Mouse (Mus musculus) testis, adult 2 months (tissue): ENCODE results near the gene Pllp. TPM values are rescaled to one million over a fixed set of nuclear protein-coding genes. Genes with fewer than 3 reads are reported as not detected.

Experiments used
- H3K27ac ChIP-seq: fragments of 200-500 bp; 2 replicates; pipeline ENCODE4 v1.5.1; 2012; ENCODE audit warnings: low read depth, low read length; ENCODE audit not compliant: control insufficient read depth, insufficient read depth
- H3K27me3 ChIP-seq: fragments of 200-500 bp; 2 replicates; pipeline ENCODE4 v1.6.1; 2012; ENCODE audit warnings: mild to moderate bottlenecking, low read length, moderate library complexity; ENCODE audit not compliant: control insufficient read depth, insufficient read depth
- H3K36me3 ChIP-seq: fragments of 200-500 bp; 2 replicates; pipeline ENCODE4 v1.6.1; 2012; ENCODE audit warnings: mild to moderate bottlenecking, low read length; ENCODE audit not compliant: control insufficient read depth, insufficient read depth
- H3K4me1 ChIP-seq: fragments of 200-500 bp; 2 replicates; pipeline ENCODE4 v1.6.1; 2012; ENCODE audit warnings: low read length; ENCODE audit not compliant: control insufficient read depth, insufficient read depth
- H3K4me3 ChIP-seq: fragments of 200-500 bp; 2 replicates; pipeline ENCODE4 v1.5.1; 2012; ENCODE audit warnings: low read depth, mild to moderate bottlenecking, low read length, moderate library complexity, mixed read lengths; ENCODE audit not compliant: control insufficient read depth
- CTCF ChIP-seq: fragments of 200-500 bp; IDR thresholded peaks from 2 replicates; pipeline ENCODE4 v1.5.1; 2012; ENCODE audit warnings: low read depth, mild to moderate bottlenecking, inconsistent platforms, low read length, moderate library complexity; ENCODE audit not compliant: control insufficient read depth, insufficient read depth, insufficient replicate concordance
- POLR2A ChIP-seq: fragments of 200-500 bp; IDR thresholded peaks from 2 replicates; pipeline ENCODE4 v1.6.1; 2012; ENCODE audit warnings: low read depth, mild to moderate bottlenecking, inconsistent platforms, low read length, moderate library complexity; ENCODE audit not compliant: control insufficient read depth
- polyA plus RNA-seq: library from polyadenylated mRNA; depleted of rRNA; stranded (reverse); fragments of >200 nt; gene quantifications from 2 replicates; pipeline ENCODE4 v1.2.3, GENCODE M21; 2012; rRNA removed

Gene Pllp
- 0.65 and 2.8 TPM in 2 replicates for polyA plus RNA-seq

DNA sequence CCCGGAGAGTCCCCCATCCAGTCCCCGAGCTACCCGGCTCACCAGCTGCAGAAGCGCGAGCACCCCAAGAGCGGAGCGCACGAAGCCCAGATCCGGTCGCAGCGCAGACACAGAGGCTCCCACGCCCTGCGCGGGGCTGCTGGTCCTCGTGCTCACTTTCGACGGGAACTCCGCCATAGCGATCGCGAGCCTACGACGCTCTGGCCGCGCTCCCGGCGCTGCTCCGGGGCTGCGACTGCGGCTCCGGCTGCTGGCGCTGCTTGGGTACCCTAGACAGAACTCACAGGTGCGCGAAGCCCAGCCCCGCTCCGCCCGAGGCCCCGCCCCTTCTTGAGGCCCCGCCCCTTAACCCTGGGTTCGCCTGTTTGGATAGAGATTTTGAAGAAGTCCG is at the start of gene Pllp:
Pllp (minus strand) TSS at position 285 of the 391 bp plus-strand sequence.
- TF ChIP-seq POLR2A (no peak), CTCF (no peak)

DNA sequence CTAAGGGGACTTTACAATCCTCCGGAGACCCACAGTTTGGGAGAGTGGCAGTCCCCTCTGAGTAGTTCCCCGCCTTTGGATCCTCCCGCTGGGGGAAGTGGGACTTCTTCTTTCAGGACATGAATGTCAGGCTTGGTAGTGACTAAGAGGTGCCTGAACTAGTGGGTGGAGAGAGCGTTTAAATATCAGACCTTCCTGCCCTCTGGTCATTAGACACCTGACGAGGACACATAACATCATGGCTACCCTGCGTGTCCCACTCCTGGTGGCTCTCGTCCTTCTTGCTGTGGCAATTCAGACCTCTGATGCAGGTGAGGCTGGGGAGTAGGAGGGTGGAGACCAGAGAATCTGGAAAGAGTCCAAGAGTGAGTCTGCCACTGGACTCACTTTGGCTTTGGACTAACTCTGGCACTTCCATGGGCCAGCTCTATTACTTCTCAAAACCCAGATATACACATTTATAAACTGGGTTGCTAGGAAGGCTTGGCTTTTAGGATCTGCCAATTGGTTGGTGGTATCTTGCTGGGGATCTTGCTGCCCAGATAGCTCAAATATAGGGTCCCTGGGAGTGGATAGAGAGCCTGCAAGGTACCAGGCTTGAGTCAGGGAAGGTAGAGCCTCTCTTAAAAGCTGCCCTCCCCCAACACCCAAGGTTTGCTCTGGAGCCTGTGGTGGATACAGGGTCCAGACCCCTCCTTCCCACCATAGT is 49.6 kb upstream of the Pllp start, which contains the start of gene Ccl22:
Ccl22 (plus strand) TSS at position 115 of the 709 bp plus-strand sequence.
- peak within 1 kb of the TSS; percentile 42 for H3K4me3 ChIP-seq
- H3K27me3 ChIP-seq = no peaks in the 10 kb centered on the region
- no peak within 1 kb of the TSS for H3K27ac ChIP-seq
- no peaks in the 10 kb centered on the region for H3K36me3 ChIP-seq
- peaks cover 2% of the 10 kb centered on the region; the same call in 1 of the 2 replicates for H3K4me1 ChIP-seq
- TF ChIP-seq CTCF = no peak
- no peak for TF ChIP-seq POLR2A

More for the DNA sequence above, at the start of gene Pllp:
- no peak within 1 kb of the TSS for H3K27ac ChIP-seq
- no peaks in the 10 kb centered on the region for H3K36me3 ChIP-seq
- peaks cover 6% of the 10 kb centered on the region for H3K4me1 ChIP-seq
- peak within 1 kb of the TSS; percentile 58 for H3K4me3 ChIP-seq
- no peaks in the 10 kb centered on the region for H3K27me3 ChIP-seq

DNA sequence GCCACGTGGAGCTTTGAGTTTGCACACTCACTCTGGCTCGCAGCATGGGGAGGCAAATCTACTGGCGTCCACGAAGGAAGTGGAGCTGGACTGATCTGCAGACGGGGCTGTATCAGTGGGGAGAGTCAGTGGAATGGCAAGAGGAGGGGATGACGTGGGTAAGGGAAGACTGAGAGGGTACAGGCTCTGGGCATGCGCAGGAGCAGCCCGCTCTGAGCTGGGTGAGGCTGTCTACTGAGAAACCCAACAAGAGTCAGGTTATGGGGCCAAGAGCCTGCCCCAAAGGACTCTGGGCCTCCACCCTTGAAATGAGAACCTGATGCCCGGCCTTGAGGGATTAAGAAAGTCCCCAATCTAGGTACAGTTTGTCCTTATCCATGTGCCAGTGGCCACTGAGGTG is 48.9 kb upstream of the Pllp start:
- Histone ChIP-seq H3K27me3 (no peaks in the 10 kb centered on the region), H3K36me3 (no peaks in the 10 kb centered on the region), H3K4me3 (peak overlapping the region; percentile 42), H3K27ac (no peak overlapping the region), H3K4me1 (peaks cover 2% of the 10 kb centered on the region; the same call in 1 of the 2 replicates)
- TF ChIP-seq CTCF = no peak
- TF ChIP-seq POLR2A = no peak

DNA sequence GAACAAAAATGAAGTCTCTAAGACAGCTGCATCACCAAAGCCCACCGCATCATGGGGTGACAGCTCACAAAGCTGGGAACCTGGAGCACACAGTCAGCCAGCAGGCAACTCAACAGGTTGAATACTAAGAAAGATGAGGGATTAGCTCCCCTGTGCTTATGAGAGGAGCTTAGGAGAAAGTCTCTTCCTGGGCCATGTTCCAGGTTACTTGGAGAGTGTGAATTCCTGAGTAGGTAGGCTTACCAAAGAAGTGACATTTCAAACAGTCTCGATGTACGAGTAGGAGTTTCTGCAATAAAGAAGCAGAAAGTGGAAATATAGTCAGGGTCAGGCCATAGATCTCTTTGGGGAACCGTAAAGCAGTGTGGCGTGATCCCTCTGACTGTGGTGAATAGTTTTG is 48.4 kb upstream of the Pllp start:
- no peak for TF ChIP-seq CTCF
- TF ChIP-seq POLR2A = no peak
- Histone ChIP-seq H3K4me3 (no peak overlapping the region), H3K27me3 (no peaks in the 10 kb centered on the region), H3K4me1 (peaks cover 2% of the 10 kb centered on the region; the same call in 1 of the 2 replicates), H3K36me3 (no peaks in the 10 kb centered on the region), H3K27ac (no peak overlapping the region)

DNA sequence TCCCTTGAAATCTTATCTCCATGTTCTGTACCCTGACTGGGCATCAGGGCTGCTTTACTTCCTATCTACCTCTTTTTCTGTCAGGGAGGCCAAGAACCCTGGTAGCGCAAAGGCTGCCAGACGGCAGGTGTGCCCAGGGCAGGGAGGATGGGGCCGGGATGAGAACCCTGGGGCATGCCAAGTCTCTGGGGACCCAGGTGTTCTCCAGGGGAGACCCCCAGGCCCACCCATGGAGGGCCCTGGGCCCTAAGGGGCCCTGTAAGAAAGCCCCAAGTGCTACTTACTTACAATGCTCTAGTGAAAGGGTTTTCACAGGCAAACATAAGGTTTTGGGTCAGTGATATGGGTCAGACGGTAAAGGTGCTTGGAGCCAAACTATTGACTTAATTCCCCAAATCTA is 45.6 kb upstream of the Pllp start:
- H3K4me1 ChIP-seq = peaks cover 2% of the 10 kb centered on the region; the same call in 1 of the 2 replicates
- no peaks in the 10 kb centered on the region for H3K36me3 ChIP-seq
- no peaks in the 10 kb centered on the region for H3K27me3 ChIP-seq
- H3K27ac ChIP-seq = no peak overlapping the region
- no peak for TF ChIP-seq POLR2A
- no peak for TF ChIP-seq CTCF
- H3K4me3 ChIP-seq = no peak overlapping the region

DNA sequence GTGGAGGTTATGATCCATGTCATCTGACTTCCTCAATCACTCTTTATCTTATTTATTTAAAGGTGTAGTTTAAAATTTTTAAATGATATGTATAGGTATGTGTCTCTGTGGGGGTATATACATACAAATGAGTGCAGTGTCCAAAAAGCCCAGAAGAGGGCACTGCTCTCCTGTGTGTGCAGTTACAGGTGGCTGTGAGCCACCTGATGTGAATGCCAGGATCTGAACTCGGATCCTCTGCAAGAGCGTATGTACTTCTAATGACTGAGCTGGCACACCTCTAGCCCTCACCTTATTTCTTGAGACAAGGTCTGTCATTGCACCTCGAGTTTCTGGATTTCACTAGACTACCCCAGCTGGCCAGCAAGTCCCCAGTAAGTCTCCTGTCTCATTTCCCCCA is 44.5 kb upstream of the Pllp start:
- TF ChIP-seq POLR2A (no peak), CTCF (peak; percentile 31; the same call in 1 of the 2 replicates)
- Histone ChIP-seq H3K36me3 (no peaks in the 10 kb centered on the region), H3K27me3 (no peaks in the 10 kb centered on the region), H3K4me1 (peaks cover 2% of the 10 kb centered on the region; the same call in 1 of the 2 replicates), H3K27ac (no peak overlapping the region), H3K4me3 (no peak overlapping the region)

DNA sequence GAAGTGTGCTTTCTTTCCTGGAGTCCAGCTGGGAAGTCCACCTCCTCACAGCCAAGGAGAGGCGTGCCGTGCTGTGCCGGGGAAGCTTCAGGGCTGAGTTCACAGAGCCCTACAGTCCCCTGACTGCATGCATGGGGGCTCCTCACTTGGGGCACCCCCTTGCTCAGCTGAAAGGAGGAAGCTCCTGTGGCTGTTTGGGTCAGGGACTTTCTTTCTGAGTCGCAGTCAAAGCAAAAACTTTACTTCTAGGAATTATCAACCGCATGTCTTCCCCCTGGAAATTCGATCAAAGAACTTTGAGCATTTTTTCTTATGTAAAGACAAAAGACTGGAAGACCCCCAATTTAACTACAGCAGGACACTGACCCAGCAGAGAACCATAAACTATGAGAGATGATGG is 43.8 kb upstream of the Pllp start:
- Histone ChIP-seq H3K27me3 (no peaks in the 10 kb centered on the region), H3K27ac (no peak overlapping the region), H3K4me3 (no peak overlapping the region), H3K4me1 (peaks cover under 1% of the 10 kb centered on the region; the same call in 1 of the 2 replicates), H3K36me3 (no peaks in the 10 kb centered on the region)
- TF ChIP-seq CTCF (no peak), POLR2A (no peak)
